Mouse (Mus musculus) gastrocnemius, postnatal 14 days (tissue): ENCODE data around the gene Rab12. TPM values are rescaled to one million over a fixed set of nuclear protein-coding genes. Genes with fewer than 3 reads are reported as not detected.

ENCODE experiments used
- DNase-seq: peaks from one replicate; pipeline ENCODE4 v3.0.0; 2021; ENCODE audit warnings: mixed read lengths
- intact Hi-C: fragments of 180-260 bp; cut with DNase I; formaldehyde crosslinking; loops from one replicate; pipeline ENCODE4 v1.15.1; 2025; ENCODE audit warnings: low total_unique reads
- total RNA-seq, 2 experiments: library from RNA; stranded (reverse); gene quantifications; 2 replicates each; pipeline ENCODE4 v1.2.3; 2021

Gene Rab12
- total RNA-seq, 2 experiments from 2014 or later = 96.2 to 130 TPM

GRCm38 (mm10) chr17:66504248-66504647, 15.3 kb downstream of the Rab12 start:
- DNase-seq = no peak
- intact Hi-C loops = no loop called here

- intact Hi-C loops = no loop called here
- DNase-seq = no peak
Observed at GRCm38 (mm10) chr17:66503466-66503865, 16.1 kb downstream of the Rab12 start.

- no peak for DNase-seq
- intact Hi-C loops = no loop called here
Observed at GRCm38 (mm10) chr17:66502865-66503264, 16.7 kb downstream of the Rab12 start.

- no peak for DNase-seq
- intact Hi-C loops = loop anchor here (10.0 kb wide), 1 partner anchor 354 kb away; no protein-coding TSS in a partner anchor
Observed at GRCm38 (mm10) chr17:66498598-66498997, 20.9 kb downstream of the Rab12 start.

- no peak for DNase-seq
- intact Hi-C loops = loop anchor here (10.0 kb wide), 1 partner anchor 352 kb away; no protein-coding TSS in a partner anchor
Observed at GRCm38 (mm10) chr17:66496589-66496988, 22.9 kb downstream of the Rab12 start.

GRCm38 (mm10) chr17:66490022-66490601, 29.4 kb downstream of the Rab12 start:
- no peak for DNase-seq
- intact Hi-C loops = loop anchor here (10.0 kb wide), 1 partner anchor 345 kb away; no protein-coding TSS in a partner anchor

- DNase-seq = no peak
- intact Hi-C loops = loop anchor here (5.0 kb wide), 2 partner anchors 39 to 249 kb away; partner anchors contain the start of gene Mtcl1
Observed at GRCm38 (mm10) chr17:66486576-66486975, 33.0 kb downstream of the Rab12 start.

GRCm38 (mm10) chr17:66485742-66486141, 33.8 kb downstream of the Rab12 start:
- intact Hi-C loops = loop anchor here (5.0 kb wide), 2 partner anchors 38 to 248 kb away; partner anchors contain the start of gene Mtcl1
- peak; percentile 64 for DNase-seq

GRCm38 (mm10) chr17:66484965-66485364, 34.6 kb downstream of the Rab12 start:
- no peak for DNase-seq
- intact Hi-C loops = loop anchor here (5.0 kb wide), 2 partner anchors 38 to 248 kb away; partner anchors contain the start of gene Mtcl1

GRCm38 (mm10) chr17:66483651-66484454, 35.7 kb downstream of the Rab12 start:
- no peak for DNase-seq
- intact Hi-C loops = no loop called here

GRCm38 (mm10) chr17:66481295-66481694, 38.2 kb downstream of the Rab12 start:
- no peak for DNase-seq
- intact Hi-C loops = no loop called here

GRCm38 (mm10) chr17:66480491-66481278, 38.8 kb downstream of the Rab12 start:
- intact Hi-C loops = no loop called here
- DNase-seq = no peak

- intact Hi-C loops = no loop called here
- no peak for DNase-seq
Observed at GRCm38 (mm10) chr17:66479813-66480490, 39.6 kb downstream of the Rab12 start.

GRCm38 (mm10) chr17:66479311-66479710, 40.2 kb downstream of the Rab12 start:
- intact Hi-C loops = no loop called here

GRCm38 (mm10) chr17:66473205-66473604, 46.3 kb downstream of the Rab12 start:
- intact Hi-C loops = no loop called here

More at GRCm38 (mm10) chr17:66479311-66479710, 40.2 kb downstream of the Rab12 start:
- DNase-seq = no peak

GRCm38 (mm10) chr17:66471775-66472174, 47.8 kb downstream of the Rab12 start:
- no peak for DNase-seq
- intact Hi-C loops = no loop called here

More at GRCm38 (mm10) chr17:66473205-66473604, 46.3 kb downstream of the Rab12 start:
- DNase-seq = no peak

- intact Hi-C loops = no loop called here
- DNase-seq = no peak
Observed at GRCm38 (mm10) chr17:66471252-66471651, 48.3 kb downstream of the Rab12 start.

- no peak for DNase-seq
- intact Hi-C loops = no loop called here
Observed at GRCm38 (mm10) chr17:66470020-66470419, 49.5 kb downstream of the Rab12 start.

GRCm38 (mm10) chr17:66457278-66457677, 62.3 kb downstream of the Rab12 start:
- intact Hi-C loops = no loop called here
- DNase-seq = no peak
